Mouse (Mus musculus) brown adipose tissue, adult 24 weeks (tissue): ENCODE measurements at regions not wholly inside any gene's neighbourhood (a gene's known extent, or its start where the extent isn't known, plus 50 kb on each side); places are given as distances from the start of the nearest gene placed in this dataset.

ENCODE experiments used
- H3K27ac ChIP-seq: fragments of 200-500 bp; replicated peaks from 2 replicates; pipeline ENCODE4 v1.5.1; 2012; ENCODE audit warnings: low read depth, mild to moderate bottlenecking, low read length
- H3K4me1 ChIP-seq: fragments of 200-500 bp; 2 replicates; pipeline ENCODE4 v1.6.1; 2012; ENCODE audit warnings: low read length, mixed read lengths; ENCODE audit not compliant: control insufficient read depth, insufficient read depth, insufficient read length
- H3K4me3 ChIP-seq: fragments of 200-500 bp; 2 replicates; pipeline ENCODE4 v1.5.1; 2012; ENCODE audit warnings: low read depth, mild to moderate bottlenecking, low read length, moderate library complexity; ENCODE audit not compliant: insufficient read depth

- Histone ChIP-seq H3K27ac (no peak overlapping the region), H3K4me3 (no peak overlapping the region), H3K4me1 (no peaks in the 10 kb centered on the region)
These were observed 96.9 kb upstream of the Enpep start for GRCm38 (mm10) chr3:129429161-129430111.

- Histone ChIP-seq H3K4me3 (no peak overlapping the region), H3K4me1 (no peaks in the 10 kb centered on the region), H3K27ac (no peak overlapping the region)
These were observed 98.1 kb upstream of the Elovl6 start for GRCm38 (mm10) chr3:129434056-129434455.

GRCm38 (mm10) chr3:129437687-129438086, 94.5 kb upstream of the Elovl6 start:
- no peak overlapping the region for H3K27ac ChIP-seq
- no peak overlapping the region for H3K4me3 ChIP-seq
- H3K4me1 ChIP-seq: no peaks in the 10 kb centered on the region

- H3K4me1 ChIP-seq: no peaks in the 10 kb centered on the region
- H3K4me3 ChIP-seq: no peak overlapping the region
- no peak overlapping the region for H3K27ac ChIP-seq
These were observed 89.4 kb upstream of the Elovl6 start for GRCm38 (mm10) chr3:129442756-129443155.

GRCm38 (mm10) chr3:129444221-129444620, 87.9 kb upstream of the Elovl6 start:
- Histone ChIP-seq H3K4me1 (no peaks in the 10 kb centered on the region), H3K27ac (no peak overlapping the region), H3K4me3 (no peak overlapping the region)

GRCm38 (mm10) chr3:129445961-129446360, 86.2 kb upstream of the Elovl6 start:
- H3K27ac ChIP-seq: no peak overlapping the region
- no peaks in the 10 kb centered on the region for H3K4me1 ChIP-seq
- H3K4me3 ChIP-seq: no peak overlapping the region

- Histone ChIP-seq H3K4me3 (no peak overlapping the region), H3K4me1 (no peaks in the 10 kb centered on the region), H3K27ac (no peak overlapping the region)
These were observed 82.2 kb upstream of the Elovl6 start for GRCm38 (mm10) chr3:129449928-129450327.

- Histone ChIP-seq H3K4me1 (no peaks in the 10 kb centered on the region), H3K27ac (no peak overlapping the region)
These were observed 81.5 kb upstream of the Elovl6 start for GRCm38 (mm10) chr3:129450671-129451070.

GRCm38 (mm10) chr3:129470088-129470487, 62.1 kb upstream of the Elovl6 start:
- no peak overlapping the region for H3K4me3 ChIP-seq
- no peak overlapping the region for H3K27ac ChIP-seq
- no peaks in the 10 kb centered on the region for H3K4me1 ChIP-seq

More at GRCm38 (mm10) chr3:129450671-129451070, 81.5 kb upstream of the Elovl6 start:
- no peak overlapping the region for H3K4me3 ChIP-seq

GRCm38 (mm10) chr3:129471332-129471731, 60.8 kb upstream of the Elovl6 start:
- H3K4me1 ChIP-seq: no peaks in the 10 kb centered on the region

GRCm38 (mm10) chr3:129472008-129472407, 60.1 kb upstream of the Elovl6 start:
- H3K4me1 ChIP-seq: no peaks in the 10 kb centered on the region
- no peak overlapping the region for H3K4me3 ChIP-seq
- H3K27ac ChIP-seq: no peak overlapping the region

More at GRCm38 (mm10) chr3:129471332-129471731, 60.8 kb upstream of the Elovl6 start:
- no peak overlapping the region for H3K4me3 ChIP-seq
- H3K27ac ChIP-seq: no peak overlapping the region

- H3K27ac ChIP-seq: no peak overlapping the region
- H3K4me1 ChIP-seq: no peaks in the 10 kb centered on the region
- H3K4me3 ChIP-seq: no peak overlapping the region
These were observed 57.7 kb upstream of the Elovl6 start for GRCm38 (mm10) chr3:129474451-129474850.

GRCm38 (mm10) chr3:129476250-129476649, 55.9 kb upstream of the Elovl6 start:
- Histone ChIP-seq H3K27ac (no peak overlapping the region), H3K4me3 (no peak overlapping the region), H3K4me1 (no peaks in the 10 kb centered on the region)

GRCm38 (mm10) chr3:129478093-129478492, 54.1 kb upstream of the Elovl6 start:
- Histone ChIP-seq H3K27ac (no peak overlapping the region), H3K4me1 (no peaks in the 10 kb centered on the region), H3K4me3 (no peak overlapping the region)

- H3K4me1 ChIP-seq: no peaks in the 10 kb centered on the region
- H3K27ac ChIP-seq: no peak overlapping the region
- no peak overlapping the region for H3K4me3 ChIP-seq
These were observed 50.9 kb upstream of the Elovl6 start for GRCm38 (mm10) chr3:129481293-129481692.
